Mouse (Mus musculus) embryonic facial prominence, embryonic 10.5 days (tissue): ENCODE results near the gene Prpf31. TPM values are rescaled to one million over a fixed set of nuclear protein-coding genes. Genes with fewer than 3 reads are reported as not detected.

Source experiments
- DNase-seq: peaks from one replicate; pipeline ENCODE4 v3.0.0-alpha.2; 2017; ENCODE audit warnings: low spot score
- H3K27ac ChIP-seq: fragments of 300-500 bp; sonication (generic); replicated peaks from 2 replicates; pipeline ENCODE4 v1.5.1; 2016; ENCODE audit warnings: mild to moderate bottlenecking
- H3K27me3 ChIP-seq: fragments of 300-500 bp; sonication (generic); replicated peaks from 2 replicates; pipeline ENCODE4 v1.6.1; 2016; ENCODE audit warnings: low read depth, mild to moderate bottlenecking; ENCODE audit not compliant: poor library complexity, severe bottlenecking
- H3K36me3 ChIP-seq: fragments of 300-500 bp; sonication (generic); replicated peaks from 2 replicates; pipeline ENCODE4 v1.6.1; 2016; ENCODE audit warnings: mild to moderate bottlenecking, moderate library complexity
- H3K4me1 ChIP-seq: fragments of 300-500 bp; sonication (generic); 2 replicates; pipeline ENCODE4 v1.6.1; 2016
- H3K4me3 ChIP-seq: fragments of 300-500 bp; sonication (generic); 2 replicates; pipeline ENCODE4 v1.5.1; 2016; ENCODE audit warnings: mild to moderate bottlenecking, moderate library complexity
- H3K9me3 ChIP-seq: fragments of 300-500 bp; sonication (generic); 2 replicates; pipeline ENCODE4 v1.6.1; 2016; ENCODE audit warnings: mild to moderate bottlenecking
- WGBS: fragments of 180-500 bp; shearing (Covaris S2); methylation state at CpG from one replicate; pipeline ENCODE4 v1.1.7; 2016; 5-methylcytosine and 5-hydroxymethylcytosine counted together
- polyA plus RNA-seq: library from polyadenylated mRNA; unstranded; fragments of >200 nt; fragmentation: Nextera tagmentation; extraction: Ambion mirVana; gene quantifications from 2 replicates; pipeline ENCODE4 v1.2.1, GENCODE M21; 2016

Gene Prpf31
- polyA plus RNA-seq, 1 experiment from 2014 or later = 183 TPM

- peaks cover 61% of the 10 kb centered on the region for H3K36me3 ChIP-seq
- peak overlapping the region; percentile 98 for H3K4me3 ChIP-seq
- no peak for DNase-seq
- 0 out of 2 replicates have a peak overlapping the region, but pooled peaks have one; percentile 26 for H3K27ac ChIP-seq
- no peaks in the 10 kb centered on the region for H3K27me3 ChIP-seq
- peaks cover 37% of the 10 kb centered on the region for H3K4me1 ChIP-seq
- no peaks in the 10 kb centered on the region for H3K9me3 ChIP-seq
- 24% methylated on average over 9 of the region's 9 CpGs for WGBS
Measured at GRCm38 (mm10) chr7:3643843-3644242, 14.1 kb downstream of the Prpf31 start.

- peak overlapping the region; percentile 98 for H3K4me3 ChIP-seq
- DNase-seq = no peak
- H3K27me3 ChIP-seq = no peaks in the 10 kb centered on the region
- peaks cover 61% of the 10 kb centered on the region for H3K36me3 ChIP-seq
- WGBS = 1% methylated on average over 11 of the region's 11 CpGs
- H3K9me3 ChIP-seq = no peaks in the 10 kb centered on the region
- peak overlapping the region; percentile 26; the same call in 1 of the 2 replicates for H3K27ac ChIP-seq
- H3K4me1 ChIP-seq = peaks cover 38% of the 10 kb centered on the region
Measured at GRCm38 (mm10) chr7:3644348-3644671, 14.5 kb downstream of the Prpf31 start.

GRCm38 (mm10) chr7:3644672-3645487 lies 15.1 kb downstream of the Prpf31 start, which contains the start of gene Cnot3:
Gene Cnot3, plus strand, starts transcription at chr7:3645268.
- peak; percentile 98 for DNase-seq
- WGBS = under 1% methylated on average over 58 of the region's 58 CpGs
- peaks cover 38% of the 10 kb centered on the region for H3K4me1 ChIP-seq

GRCm38 (mm10) chr7:3645488-3646025 lies 15.8 kb downstream of the Prpf31 start:
- DNase-seq = no peak
- peaks cover 61% of the 10 kb centered on the region for H3K36me3 ChIP-seq
- no peaks in the 10 kb centered on the region for H3K9me3 ChIP-seq

More at GRCm38 (mm10) chr7:3644672-3645487, 15.1 kb downstream of the Prpf31 start, which contains the start of gene Cnot3:
- H3K27me3 ChIP-seq = no peaks in the 10 kb centered on the region
- peaks cover 61% of the 10 kb centered on the region for H3K36me3 ChIP-seq
- peak within 1 kb of the TSS; percentile 98 for H3K4me3 ChIP-seq
- H3K9me3 ChIP-seq = no peaks in the 10 kb centered on the region
- H3K27ac ChIP-seq = peak within 1 kb of the TSS; percentile 97

GRCm38 (mm10) chr7:3646188-3646587 lies 16.4 kb downstream of the Prpf31 start:
- peak overlapping the region; percentile 98 for H3K4me3 ChIP-seq
- H3K4me1 ChIP-seq = peaks cover 38% of the 10 kb centered on the region
- no peak for DNase-seq
- WGBS = 28% methylated on average over 9 of the region's 9 CpGs
- peak overlapping the region; percentile 97 for H3K27ac ChIP-seq
- no peaks in the 10 kb centered on the region for H3K9me3 ChIP-seq
- peaks cover 61% of the 10 kb centered on the region for H3K36me3 ChIP-seq
- no peaks in the 10 kb centered on the region for H3K27me3 ChIP-seq

More at GRCm38 (mm10) chr7:3645488-3646025, 15.8 kb downstream of the Prpf31 start:
- peak overlapping the region; percentile 98 for H3K4me3 ChIP-seq
- H3K27me3 ChIP-seq = no peaks in the 10 kb centered on the region
- H3K27ac ChIP-seq = peak overlapping the region; percentile 97
- peaks cover 38% of the 10 kb centered on the region for H3K4me1 ChIP-seq
- under 1% methylated on average over 56 of the region's 58 CpGs for WGBS

GRCm38 (mm10) chr7:3646641-3647040 lies 16.9 kb downstream of the Prpf31 start:
- Histone ChIP-seq H3K4me3 (peak overlapping the region; percentile 98), H3K27me3 (no peaks in the 10 kb centered on the region), H3K36me3 (peaks cover 61% of the 10 kb centered on the region), H3K27ac (peak overlapping the region; percentile 97; the same call in 1 of the 2 replicates), H3K9me3 (no peaks in the 10 kb centered on the region), H3K4me1 (peaks cover 38% of the 10 kb centered on the region)
- 71% methylated on average over 4 of the region's 4 CpGs for WGBS
- DNase-seq = no peak

- 88% methylated on average over 4 of the region's 4 CpGs for WGBS
- Histone ChIP-seq H3K36me3 (peaks cover 100% of the 10 kb centered on the region), H3K27ac (no peak overlapping the region)
Measured at GRCm38 (mm10) chr7:3656966-3657365, 27.2 kb downstream of the Prpf31 start.

GRCm38 (mm10) chr7:3658578-3658977 lies 28.8 kb downstream of the Prpf31 start:
- Histone ChIP-seq H3K4me1 (peaks cover 9% of the 10 kb centered on the region; the same call in 1 of the 2 replicates), H3K27ac (no peak overlapping the region), H3K9me3 (no peaks in the 10 kb centered on the region), H3K27me3 (no peaks in the 10 kb centered on the region), H3K36me3 (peaks cover 100% of the 10 kb centered on the region), H3K4me3 (no peak overlapping the region)
- 94% methylated on average over 14 of the region's 14 CpGs for WGBS
- DNase-seq = no peak

More at GRCm38 (mm10) chr7:3656966-3657365, 27.2 kb downstream of the Prpf31 start:
- H3K4me3 ChIP-seq = no peak overlapping the region
- H3K9me3 ChIP-seq = no peaks in the 10 kb centered on the region
- no peaks in the 10 kb centered on the region for H3K27me3 ChIP-seq
- no peaks in the 10 kb centered on the region for H3K4me1 ChIP-seq
- DNase-seq = no peak

- Histone ChIP-seq H3K27ac (peak overlapping the region; percentile 88), H3K27me3 (no peaks in the 10 kb centered on the region), H3K36me3 (peaks cover 41% of the 10 kb centered on the region), H3K4me3 (peak overlapping the region; percentile 83), H3K4me1 (peaks cover 36% of the 10 kb centered on the region), H3K9me3 (no peaks in the 10 kb centered on the region)
- WGBS = 38% methylated on average over 15 of the region's 15 CpGs
- peak; percentile 44 for DNase-seq
Measured at GRCm38 (mm10) chr7:3664524-3665214, 34.9 kb downstream of the Prpf31 start.

GRCm38 (mm10) chr7:3665215-3666114 lies 35.7 kb downstream of the Prpf31 start, which contains the start of gene Leng1:
Gene Leng1, minus strand, starts transcription at chr7:3665840.
- Histone ChIP-seq H3K27me3 (no peaks in the 10 kb centered on the region), H3K4me3 (peak within 1 kb of the TSS; percentile 83), H3K27ac (peak within 1 kb of the TSS; percentile 88), H3K36me3 (peaks cover 33% of the 10 kb centered on the region), H3K9me3 (no peaks in the 10 kb centered on the region), H3K4me1 (peaks cover 36% of the 10 kb centered on the region)
- WGBS = 5% methylated on average over 45 of the region's 45 CpGs
- DNase-seq = peak; percentile 93

- peaks cover 18% of the 10 kb centered on the region for H3K36me3 ChIP-seq
- 15% methylated on average over 14 of the region's 14 CpGs for WGBS
- peak overlapping the region; percentile 62; the same call in 1 of the 2 replicates for H3K27ac ChIP-seq
Measured at GRCm38 (mm10) chr7:3666921-3667391, 37.2 kb downstream of the Prpf31 start.

More at GRCm38 (mm10) chr7:3666921-3667391, 37.2 kb downstream of the Prpf31 start:
- Histone ChIP-seq H3K4me1 (peaks cover 36% of the 10 kb centered on the region), H3K27me3 (no peaks in the 10 kb centered on the region), H3K9me3 (no peaks in the 10 kb centered on the region), H3K4me3 (peak overlapping the region; percentile 37)
- DNase-seq = peak; percentile 32
